Mouse (Mus musculus) Patski (cell line): ENCODE measurements around the gene Daxx. TPM values are rescaled to one million over a fixed set of nuclear protein-coding genes. Genes with fewer than 3 reads are reported as not detected.
"Not testable (repeated sequence)": the region's sequence is repeated elsewhere in the genome, so short reads cannot be mapped to it uniquely, and the experiment has no call there.

Experiments
- ATAC-seq: fragments of 100-300 bp; one replicate; pipeline ENCODE4 v1.8.0; 2021
- CTCF ChIA-PET: fragments of 350-600 bp; sonication (Branson Sonifier 250); formaldehyde crosslinking; loops from one replicate; lab custom pipeline; 2022; ENCODE audit warnings: inconsistent platforms; lab: Charles Lee
- POLR2A ChIA-PET: fragments of 350-600 bp; sonication (Branson Sonifier 250); formaldehyde crosslinking; loops from one replicate; lab custom pipeline; 2022; ENCODE audit warnings: antibody characterized with exemption, inconsistent platforms; lab: Charles Lee
- DNase-seq: peaks from one replicate; pipeline ENCODE4 v3.0.0-alpha.2; 2011; ENCODE audit warnings: low read depth, low spot score
- H3K27me3 ChIP-seq: fragments of 371-371 bp; one replicate; pipeline ENCODE4 v1.5.1; 2021
- CTCF ChIP-seq: fragments of 100-300 bp; IDR thresholded peaks from one replicate; pipeline ENCODE4 v1.5.1; 2021
- in situ Hi-C: fragments of 300-500 bp; cut with MboI; formaldehyde crosslinking; loops from 3 replicates; pipeline ENCODE4 v1.11.1; 2018; ENCODE audit warnings: low pct_unique_long_range_greater_than_20kb, mixed read lengths
- polyA plus RNA-seq: library from polyadenylated mRNA; unstranded; gene quantifications from one replicate; pipeline ENCODE4 v1.2.3, GENCODE M21; 2021

Daxx gene
- polyA plus RNA-seq = 37.4 TPM

- CTCF ChIA-PET = interaction anchor here (1.5 to 4.9 kb wide), 3 partner anchors 13 to 18 kb away, joined by 3 to 38 read pairs (median 5); partner anchors contain the start of gene Kifc1
- DNase-seq (peak; percentile 89), ATAC-seq (peak; percentile 96)
- H3K27me3 ChIP-seq = no peaks in the 10 kb centered on the region
- in situ Hi-C loops = no loop called here
- TF ChIP-seq CTCF = no peak
- POLR2A ChIA-PET = interaction anchor here (1.2 to 1.7 kb wide), 3 partner anchors 11 to 46 kb away, joined by 3 to 8 read pairs (median 4); partner anchors contain the start of genes Rps18 and Vps52
These were observed at the start of gene Daxx for GRCm38 (mm10) chr17:33909077-33909868. TSS of gene Daxx (plus strand) at chr17:33909414.

GRCm38 (mm10) chr17:33865330-33866030 is 43.7 kb upstream of the Daxx start:
- in situ Hi-C loops = no loop called here
- ATAC-seq (peak; percentile 51), DNase-seq (peak; percentile 10)
- POLR2A ChIA-PET = no interaction called here
- TF ChIP-seq CTCF = peak; percentile 75
- no peaks in the 10 kb centered on the region for H3K27me3 ChIP-seq
- CTCF ChIA-PET = interaction anchor here (0.9 to 1.5 kb wide), 4 partner anchors 9 to 24 kb away, joined by 3 to 4 read pairs (median 3); no protein-coding TSS in a partner anchor

GRCm38 (mm10) chr17:33873537-33873936 is 35.7 kb upstream of the Daxx start, which contains the start of gene Gm7029:
TSS of gene Gm7029 (plus strand) at chr17:33873837.
- DNase-seq, H3K27me3 ChIP-seq, CTCF ChIA-PET, in situ Hi-C loops, ATAC-seq, POLR2A ChIA-PET: not testable (repeated sequence)

- no peaks in the 10 kb centered on the region for H3K27me3 ChIP-seq
- CTCF ChIA-PET = interaction anchor here (1.2 kb wide), 1 partner anchor 9 kb away, joined by 3 read pairs; no protein-coding TSS in a partner anchor
- in situ Hi-C loops = no loop called here
- TF ChIP-seq CTCF = no peak
- ATAC-seq (no peak), DNase-seq (no peak)
- POLR2A ChIA-PET = no interaction called here
These were observed 34.8 kb upstream of the Daxx start for GRCm38 (mm10) chr17:33874411-33874810.

- in situ Hi-C loops, ATAC-seq, POLR2A ChIA-PET, DNase-seq, H3K27me3 ChIP-seq, CTCF ChIA-PET: not testable (repeated sequence)
These were observed 33.4 kb upstream of the Daxx start for GRCm38 (mm10) chr17:33875797-33876196.

GRCm38 (mm10) chr17:33884320-33884719 is 24.9 kb upstream of the Daxx start:
- POLR2A ChIA-PET, DNase-seq, in situ Hi-C loops, ATAC-seq, H3K27me3 ChIP-seq, CTCF ChIA-PET: not testable (repeated sequence)

- ATAC-seq, CTCF ChIA-PET, in situ Hi-C loops, DNase-seq, H3K27me3 ChIP-seq, POLR2A ChIA-PET: not testable (repeated sequence)
These were observed 21.4 kb upstream of the Daxx start for GRCm38 (mm10) chr17:33887802-33888201.

- in situ Hi-C loops, DNase-seq, ATAC-seq, H3K27me3 ChIP-seq, POLR2A ChIA-PET: not testable (repeated sequence)
- CTCF ChIA-PET = interaction anchor here (1.0 kb wide), 1 partner anchor 28 kb away, joined by 4 read pairs; the partner anchor contains the start of genes Tapbp and Zbtb22
These were observed 21.0 kb upstream of the Daxx start for GRCm38 (mm10) chr17:33888230-33888629.

GRCm38 (mm10) chr17:33889941-33890532 is 19.2 kb upstream of the Daxx start:
- CTCF ChIA-PET, POLR2A ChIA-PET, in situ Hi-C loops, H3K27me3 ChIP-seq, DNase-seq, ATAC-seq: not testable (repeated sequence)

GRCm38 (mm10) chr17:33890533-33891059 is 18.6 kb upstream of the Daxx start, which contains the start of gene Kifc1:
TSS of gene Kifc1 (minus strand) at chr17:33890661.
- ChIA-PET POLR2A (no interaction called here), CTCF (interaction anchor here (0.7 to 1.0 kb wide), 4 partner anchors 18 to 82 kb away, joined by 3 to 4 read pairs (median 4); partner anchors contain the start of gene Daxx)
- peak; percentile 95 for DNase-seq
- TF ChIP-seq CTCF = peak; percentile 94
- no peaks in the 10 kb centered on the region for H3K27me3 ChIP-seq
- in situ Hi-C loops = no loop called here
- peak; percentile 96 for ATAC-seq
